Comparison of ENCODE assay signal across 8 mouse cellular contexts in genomic region chr1:147343276-147343953, GRCm38 (mm10).
DNase-seq lines count a peak whose midpoint lies in the region.

No protein-coding gene starts in this region.

- DNase-seq in adrenal gland, postnatal 14 days: peak; percentile 15
- no peak for DNase-seq in adrenal gland, postnatal 4 days (ENCODE audit: low spot score in 2 of 2)
- peak; percentile 38 for DNase-seq in testis, postnatal 10 days (ENCODE audit: low spot score)
- DNase-seq in testis, postnatal 14 days (ENCODE audit: low spot score): no peak
- DNase-seq in layer of hippocampus, postnatal 36 days: peak; percentile 78 to 82
- no peak for DNase-seq in gastrocnemius, postnatal 10 days
- no peak for DNase-seq in gastrocnemius, adult 18-20 months (ENCODE audit: low spot score)
- no peak for DNase-seq in kidney, postnatal 14 days

Comparison
In these comparisons a context has a peak if more than half of its experiments do, and no peak if none do; other contexts are left out.
1. DNase-seq: peak in adrenal gland, postnatal 14 days (single experiment), testis, postnatal 10 days (single experiment) and layer of hippocampus, postnatal 36 days (2 of 2); none in adrenal gland, postnatal 4 days (0 of 2), testis, postnatal 14 days (single experiment), gastrocnemius, postnatal 10 days (single experiment), gastrocnemius, adult 18-20 months (single experiment) and kidney, postnatal 14 days (single experiment).